Mouse (Mus musculus) layer of hippocampus, postnatal 25 days (tissue): Measurements from ENCODE around the gene Zfyve28. TPM values are rescaled to one million over a fixed set of nuclear protein-coding genes. Genes with fewer than 3 reads are reported as not detected.

ENCODE experiments used
- DNase-seq, 2 experiments: peaks; one replicate each; pipeline ENCODE4 v3.0.0; 2022; ENCODE audit warnings: mixed read lengths in 2 of 2, low spot score in 1 of 2; ENCODE audit errors: extremely low spot score in 1 of 2
- total RNA-seq, 2 experiments: library from RNA; stranded (reverse); gene quantifications; 2 replicates each; pipeline ENCODE4 v1.2.3; 2021

Zfyve28 gene
- total RNA-seq = 10 to 100 TPM; 25.6 to 32.4 TPM

DNA sequence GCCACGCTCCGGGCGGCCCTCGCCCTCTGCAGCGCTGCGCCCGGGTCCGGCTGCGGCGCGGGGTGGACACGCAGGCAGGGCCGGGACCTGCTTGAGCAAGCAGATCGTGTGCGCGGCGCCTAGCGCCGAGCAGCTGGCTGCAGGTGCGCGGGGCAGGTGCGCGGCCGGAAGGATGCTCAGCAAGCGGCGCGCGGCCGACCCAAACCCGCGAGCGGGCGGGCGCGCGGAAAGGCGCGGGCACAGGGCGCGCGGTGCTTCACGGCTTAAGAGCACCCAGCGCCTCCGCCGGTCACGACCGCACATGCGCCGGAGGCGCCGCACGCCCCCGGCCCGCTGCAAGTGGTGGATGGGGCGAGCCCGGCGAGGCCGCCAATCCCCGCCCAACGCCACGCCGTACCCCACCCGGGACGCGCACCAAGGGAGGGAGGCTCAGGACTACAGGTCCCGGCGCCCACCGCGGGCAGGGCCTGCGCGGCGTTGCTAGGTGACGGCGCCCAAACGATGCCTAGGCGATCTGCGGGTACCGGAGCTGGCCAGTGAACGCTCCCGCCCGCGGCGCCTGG is at the start of gene Zfyve28, which contains the start of gene Cfap99:
Zfyve28 (minus strand) TSS at position 296 of the 563 bp plus-strand sequence.
Cfap99 (plus strand) TSS at position 447 of the 563 bp plus-strand sequence.
- peak; percentile 83 to 92 for DNase-seq

- DNase-seq = peak; percentile 17 to 33
Observed at GRCm38 (mm10) chr5:34336775-34337450, 48.7 kb upstream of the Zfyve28 start.

GRCm38 (mm10) chr5:34336097-34336774 is 48.0 kb upstream of the Zfyve28 start, which contains the start of gene Rnf4:
Rnf4 (plus strand) TSS chr5:34336289.
- DNase-seq = peak; percentile 88 to 93

- DNase-seq = no peak
Observed at GRCm38 (mm10) chr5:34335539-34336096, 47.4 kb upstream of the Zfyve28 start.

- no peak for DNase-seq
Observed at GRCm38 (mm10) chr5:34334081-34334480, 45.8 kb upstream of the Zfyve28 start.

DNA sequence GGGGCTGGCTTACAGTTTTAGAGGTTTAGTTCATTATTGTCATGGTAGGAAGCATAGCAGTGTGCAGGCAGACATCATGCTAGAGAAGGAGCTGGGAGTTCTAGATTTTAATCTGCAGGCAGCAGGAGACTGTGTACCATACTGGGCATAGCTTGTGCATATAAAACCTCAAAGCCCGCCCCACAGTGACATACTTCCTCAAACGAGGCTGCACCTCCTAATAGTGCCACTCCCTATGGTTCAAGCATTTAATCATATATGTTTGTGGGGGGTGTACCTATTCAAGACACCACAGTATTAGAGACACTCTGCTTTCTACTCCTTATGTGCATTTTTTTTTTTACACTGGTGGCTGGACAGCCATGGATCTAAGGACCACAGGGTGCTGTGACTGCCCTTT is 41.9 kb upstream of the Zfyve28 start:
- DNase-seq = no peak

- DNase-seq = no peak
Observed at GRCm38 (mm10) chr5:34326875-34327576, 38.8 kb upstream of the Zfyve28 start.

DNA sequence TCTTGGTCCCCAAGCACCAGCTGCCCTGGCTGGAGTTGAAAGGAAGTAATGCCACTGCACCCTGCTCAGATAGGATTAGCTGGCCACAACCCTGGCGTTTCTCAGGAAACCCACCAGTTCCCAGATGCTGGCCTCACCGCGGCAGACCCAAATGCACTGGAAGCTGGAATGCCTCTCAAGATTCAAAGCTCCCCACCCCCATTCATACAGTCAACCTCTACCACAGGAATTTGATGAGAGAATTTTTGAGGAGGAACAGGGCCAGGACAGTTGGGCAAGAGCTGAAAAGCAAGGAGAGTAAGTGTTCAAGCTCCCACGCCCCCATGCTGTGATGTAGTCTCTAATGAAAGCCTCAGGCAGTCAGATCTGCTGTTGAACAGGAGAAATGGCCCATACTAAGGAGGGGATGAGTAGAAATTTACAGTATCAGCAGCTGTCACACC is 38.0 kb upstream of the Zfyve28 start:
- no peak for DNase-seq

GRCm38 (mm10) chr5:34325286-34325685 is 37.0 kb upstream of the Zfyve28 start:
- DNase-seq = no peak

GRCm38 (mm10) chr5:34321236-34321635 is 33.0 kb upstream of the Zfyve28 start:
- no peak for DNase-seq

DNA sequence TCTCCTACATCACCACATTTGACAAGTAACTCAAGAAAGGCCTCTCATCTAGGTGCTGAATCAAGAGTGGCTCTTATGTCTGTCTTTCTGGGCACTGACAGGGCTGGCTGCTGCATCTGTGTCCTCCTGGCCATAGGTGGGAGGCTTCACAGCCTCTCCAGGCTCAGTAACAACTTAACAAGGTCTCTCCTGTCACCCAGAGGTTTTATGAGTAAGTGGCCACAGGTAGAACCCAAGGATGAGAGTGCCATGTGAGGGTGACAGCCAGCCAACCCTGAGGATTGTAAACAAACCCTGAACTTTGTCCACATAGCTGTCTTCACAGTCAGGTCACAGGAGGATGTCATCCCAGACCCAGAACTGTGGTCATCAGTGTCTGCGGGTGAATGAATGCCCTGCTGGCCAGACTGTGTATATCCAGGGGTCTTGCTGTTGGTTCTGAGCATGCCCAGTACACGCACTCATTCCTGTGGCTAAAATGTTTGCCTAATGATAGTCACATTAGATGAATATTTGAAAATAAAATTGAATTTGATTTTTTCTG is 31.3 kb upstream of the Zfyve28 start:
- no peak for DNase-seq

GRCm38 (mm10) chr5:34309016-34309415 is 20.8 kb upstream of the Zfyve28 start:
- DNase-seq = no peak

DNA sequence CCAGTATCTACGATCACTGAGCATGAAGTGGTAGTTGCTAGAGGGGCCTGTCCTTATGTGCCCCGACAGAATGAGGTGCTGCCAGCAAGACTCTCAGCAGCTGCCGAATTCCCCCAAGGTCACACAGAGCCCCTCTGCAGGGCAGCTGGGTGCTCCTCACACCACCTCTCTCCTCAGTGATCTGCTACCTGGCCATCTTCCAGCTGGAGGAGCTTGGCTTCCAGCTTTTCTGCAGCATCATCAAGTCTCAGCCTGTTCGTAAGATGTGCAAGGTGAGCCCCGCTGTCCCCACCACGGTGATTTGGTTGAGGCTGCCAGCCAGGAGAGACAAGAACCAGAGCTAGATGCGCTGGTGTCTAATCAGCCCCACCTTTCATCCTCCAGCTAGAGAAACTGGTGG is 14.1 kb upstream of the Zfyve28 start:
- no peak for DNase-seq

- no peak for DNase-seq
Observed at GRCm38 (mm10) chr5:34298937-34299535, 10.8 kb upstream of the Zfyve28 start.

- no peak for DNase-seq
Observed at GRCm38 (mm10) chr5:34298061-34298460, 9.8 kb upstream of the Zfyve28 start.

DNA sequence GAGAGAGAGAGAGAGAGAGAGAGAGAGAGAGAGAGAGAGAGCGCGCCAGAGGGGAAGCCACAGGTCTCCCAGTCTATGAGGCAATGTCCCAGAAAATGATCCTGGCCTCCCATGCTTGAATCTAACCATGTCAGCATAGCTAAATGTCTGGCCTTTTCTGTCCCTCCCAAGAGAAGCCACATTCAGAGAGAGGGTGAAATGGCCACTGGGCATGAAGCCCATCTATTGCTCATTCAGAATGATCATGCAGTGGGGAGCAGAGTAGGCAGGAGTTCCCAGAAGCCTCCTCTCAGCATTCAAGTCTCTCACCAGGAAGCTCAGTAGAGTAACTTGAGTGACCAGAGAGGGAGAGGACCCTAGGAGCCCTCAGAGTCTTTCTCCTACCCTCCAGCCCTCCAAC is 6.9 kb upstream of the Zfyve28 start:
- DNase-seq = no peak

DNA sequence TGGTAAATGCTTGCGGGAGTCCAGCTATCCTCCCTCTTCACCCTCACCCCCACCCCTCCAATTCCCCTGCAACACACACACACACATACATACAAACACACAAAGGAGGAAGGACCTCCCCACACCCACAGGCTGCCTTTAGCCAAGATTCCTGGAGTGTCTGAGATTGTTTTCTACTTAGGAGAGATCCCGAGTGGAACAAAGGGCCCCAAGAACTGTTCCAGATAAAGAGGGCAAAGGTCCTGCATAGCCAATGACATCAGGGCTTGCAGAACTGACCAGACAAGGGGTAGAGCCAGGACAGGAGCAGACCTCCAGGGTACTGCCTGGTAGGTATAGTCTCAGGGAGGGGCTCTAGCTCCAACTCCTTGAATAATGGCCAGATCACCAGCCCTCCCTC is 6.4 kb upstream of the Zfyve28 start:
- DNase-seq = no peak

- DNase-seq = no peak
Observed at GRCm38 (mm10) chr5:34293363-34293762, 5.1 kb upstream of the Zfyve28 start.

DNA sequence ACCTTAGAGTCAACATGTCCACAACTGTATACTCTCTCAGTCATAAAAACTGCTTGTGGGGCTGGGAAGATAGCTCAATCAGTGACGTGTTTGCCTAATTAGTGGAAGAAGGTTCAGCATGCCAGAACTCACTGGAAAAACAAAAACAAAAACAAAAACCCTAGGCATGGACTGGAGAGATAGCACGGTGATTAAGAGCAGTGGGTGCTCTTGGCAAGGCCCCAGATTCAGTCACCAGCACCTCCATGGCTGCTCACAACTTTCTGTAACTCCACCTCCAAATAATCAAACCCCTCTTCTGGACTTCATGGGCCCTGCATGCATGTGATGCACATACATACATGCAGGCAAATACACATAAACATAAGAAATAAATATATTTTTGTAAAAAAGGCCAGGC is 1.0 kb upstream of the Zfyve28 start:
- DNase-seq = no peak

- peak in 1 of 2 experiments; percentile 28 for DNase-seq
Observed at GRCm38 (mm10) chr5:34287838-34288145, 457 bp downstream of the Zfyve28 start.
